Mouse (Mus musculus) spleen, adult 2 months (tissue): Measurements from ENCODE around the gene Cdhr3. TPM values are rescaled to one million over a fixed set of nuclear protein-coding genes. Genes with fewer than 3 reads are reported as not detected.

Experiments used
- DNase-seq, 2 experiments: peaks; one replicate each; pipeline versions ENCODE4 v3.0.0 to v3.0.0-alpha.2; 2012 to 2021; ENCODE audit warnings: low spot score in 2 of 2, low read depth in 1 of 2
- H3K27ac ChIP-seq: fragments of 200-500 bp; 2 replicates; pipeline ENCODE4 v1.5.1; 2012; ENCODE audit warnings: low read length, inconsistent platforms; ENCODE audit not compliant: insufficient read depth
- H3K27me3 ChIP-seq: fragments of 200-500 bp; 2 replicates; pipeline ENCODE4 v1.6.1; 2012; ENCODE audit warnings: mild to moderate bottlenecking, moderate library complexity, low read length, inconsistent platforms; ENCODE audit not compliant: control insufficient read depth, insufficient read depth
- H3K36me3 ChIP-seq: fragments of 200-500 bp; 2 replicates; pipeline ENCODE4 v1.6.1; 2012; ENCODE audit warnings: mild to moderate bottlenecking, low read length, inconsistent platforms; ENCODE audit not compliant: control insufficient read depth, insufficient read depth
- H3K4me1 ChIP-seq: fragments of 200-500 bp; 2 replicates; pipeline ENCODE4 v1.6.1; 2011; ENCODE audit warnings: inconsistent platforms; ENCODE audit not compliant: control insufficient read depth, insufficient read depth, insufficient read length
- H3K4me3 ChIP-seq: fragments of 200-500 bp; 2 replicates; pipeline ENCODE4 v1.5.1; 2011; ENCODE audit warnings: mild to moderate bottlenecking, inconsistent platforms; ENCODE audit not compliant: insufficient read depth, insufficient read length; ENCODE audit errors: extremely low read depth
- CTCF ChIP-seq: fragments of 200-500 bp; IDR thresholded peaks from 2 replicates; pipeline ENCODE4 v1.5.1; 2011; ENCODE audit warnings: mild to moderate bottlenecking, inconsistent platforms; ENCODE audit not compliant: insufficient read depth, insufficient read length, insufficient replicate concordance; ENCODE audit errors: extremely low read depth
- POLR2A ChIP-seq: fragments of 200-500 bp; IDR thresholded peaks from 2 replicates; pipeline ENCODE4 v1.6.1; 2011; ENCODE audit warnings: low read depth, low read length, inconsistent platforms
- WGBS: fragments of 180-500 bp; shearing (Covaris S2); methylation state at CpG from one replicate; pipeline ENCODE4 v1.1.7; 2018; 5-methylcytosine and 5-hydroxymethylcytosine counted together
- polyA plus RNA-seq: library from polyadenylated mRNA; depleted of rRNA; stranded (reverse); fragments of >200 nt; gene quantifications from 2 replicates; pipeline ENCODE4 v1.2.3, GENCODE M21; 2012

The Cdhr3 gene
- polyA plus RNA-seq, 1 experiment: 0.28 TPM

DNA sequence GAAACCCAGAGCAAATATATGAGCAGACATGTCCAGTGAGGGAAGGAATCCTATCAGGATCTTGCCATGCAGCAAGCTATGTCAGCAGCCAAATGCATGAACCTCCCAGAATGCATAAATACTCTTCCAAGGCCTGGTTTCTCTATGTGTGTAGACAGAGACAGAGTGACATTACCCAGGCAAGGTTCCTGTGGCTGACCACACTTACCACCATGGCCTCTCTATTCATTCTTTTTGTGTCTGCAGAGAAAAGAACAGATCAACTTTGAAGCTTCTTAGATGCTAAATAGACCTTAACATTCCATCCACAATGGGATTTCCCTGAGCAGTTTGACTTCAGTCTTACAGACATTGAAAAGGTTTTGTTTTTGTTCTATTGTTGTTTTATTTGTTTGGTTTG is 54.0 kb downstream of the Cdhr3 start:
- H3K27ac ChIP-seq: no peak overlapping the region
- TF ChIP-seq POLR2A (no peak), CTCF (no peak)
- H3K36me3 ChIP-seq: no peaks in the 10 kb centered on the region
- H3K27me3 ChIP-seq: no peaks in the 10 kb centered on the region
- H3K4me3 ChIP-seq: no peak overlapping the region
- H3K4me1 ChIP-seq: peaks cover 4% of the 10 kb centered on the region; the same call in 1 of the 2 replicates
- DNase-seq: no peak

DNA sequence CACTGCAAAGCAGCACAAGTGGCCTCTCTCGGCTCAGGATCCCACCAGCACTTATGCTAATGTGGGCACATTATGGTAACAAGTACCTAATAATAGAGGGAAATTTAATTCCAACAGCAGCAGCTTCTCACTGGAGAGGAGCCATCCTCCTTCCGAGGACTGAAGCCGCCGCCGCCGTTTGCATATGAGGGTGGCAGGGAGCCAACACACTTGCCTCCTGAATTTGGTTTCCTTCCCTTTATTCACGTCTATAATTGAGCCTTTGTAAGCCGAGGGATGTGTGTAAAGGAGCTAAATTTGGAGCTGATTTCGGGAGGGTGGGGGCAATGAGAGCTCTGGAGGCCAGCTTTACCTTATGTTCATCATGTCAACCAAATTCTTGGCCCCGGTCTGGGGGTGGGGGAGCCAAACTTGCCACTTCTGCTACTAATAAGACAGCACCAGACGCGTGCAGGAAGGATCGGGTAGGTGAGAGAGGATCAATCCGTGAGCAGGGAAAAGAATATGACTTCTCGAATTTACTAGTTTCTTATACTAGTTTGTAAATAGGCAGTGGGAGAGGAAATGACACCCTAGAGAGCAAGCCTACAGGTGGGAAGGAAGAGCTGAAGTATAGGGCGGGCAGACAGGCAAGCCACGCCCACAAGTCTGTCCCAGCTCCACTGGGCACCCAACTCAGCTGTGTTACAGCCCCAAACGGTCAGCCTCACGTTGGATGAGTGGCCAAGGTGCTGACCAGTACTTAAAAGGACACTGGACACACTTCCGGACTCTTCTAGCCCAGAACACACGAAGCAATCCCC is 56.8 kb downstream of the Cdhr3 start:
- DNase-seq: no peak
- Histone ChIP-seq H3K4me1 (peaks cover 4% of the 10 kb centered on the region; the same call in 1 of the 2 replicates), H3K27ac (no peak overlapping the region), H3K36me3 (no peaks in the 10 kb centered on the region), H3K27me3 (no peaks in the 10 kb centered on the region), H3K4me3 (no peak overlapping the region; the same call in 1 of the 2 replicates)
- WGBS: 14% methylated on average over 21 of the region's 21 CpGs
- TF ChIP-seq CTCF (no peak), POLR2A (no peak)

DNA sequence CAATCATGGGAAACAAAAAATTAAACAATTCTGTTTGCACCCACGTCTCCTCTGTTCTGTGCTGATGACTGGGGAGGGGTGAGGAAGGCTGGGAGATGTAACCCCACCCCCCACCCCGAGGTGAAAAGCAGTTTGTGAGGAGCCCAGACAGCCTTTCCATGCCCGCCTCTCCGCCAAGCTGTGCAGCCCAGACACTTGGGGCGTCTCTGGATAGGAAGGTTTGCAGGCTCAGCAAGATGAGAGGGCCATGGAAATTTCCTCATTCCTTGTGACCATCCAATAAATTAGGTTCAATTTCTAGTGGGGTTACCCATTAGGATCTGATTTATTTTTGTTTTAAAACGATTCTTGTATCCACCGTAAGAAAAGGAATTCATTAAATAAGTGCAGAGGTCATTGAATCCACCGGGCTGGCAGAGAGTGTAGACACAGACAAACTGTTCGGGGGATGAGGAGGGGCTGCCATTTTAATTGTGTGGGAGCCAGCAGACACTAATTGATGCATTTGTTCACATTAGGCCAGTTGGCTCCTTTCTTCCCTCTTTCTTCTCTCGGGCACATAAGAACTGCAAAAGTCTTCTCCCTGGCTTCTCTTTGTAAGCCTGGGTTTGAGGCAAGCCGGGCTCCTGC is 57.5 kb downstream of the Cdhr3 start:
- Histone ChIP-seq H3K36me3 (no peaks in the 10 kb centered on the region), H3K4me1 (peaks cover 4% of the 10 kb centered on the region; the same call in 1 of the 2 replicates), H3K27ac (no peak overlapping the region), H3K4me3 (no peak overlapping the region), H3K27me3 (no peaks in the 10 kb centered on the region)
- no peak for DNase-seq
- TF ChIP-seq CTCF (no peak), POLR2A (no peak)
- 50% methylated on average over 11 of the region's 11 CpGs for WGBS

DNA sequence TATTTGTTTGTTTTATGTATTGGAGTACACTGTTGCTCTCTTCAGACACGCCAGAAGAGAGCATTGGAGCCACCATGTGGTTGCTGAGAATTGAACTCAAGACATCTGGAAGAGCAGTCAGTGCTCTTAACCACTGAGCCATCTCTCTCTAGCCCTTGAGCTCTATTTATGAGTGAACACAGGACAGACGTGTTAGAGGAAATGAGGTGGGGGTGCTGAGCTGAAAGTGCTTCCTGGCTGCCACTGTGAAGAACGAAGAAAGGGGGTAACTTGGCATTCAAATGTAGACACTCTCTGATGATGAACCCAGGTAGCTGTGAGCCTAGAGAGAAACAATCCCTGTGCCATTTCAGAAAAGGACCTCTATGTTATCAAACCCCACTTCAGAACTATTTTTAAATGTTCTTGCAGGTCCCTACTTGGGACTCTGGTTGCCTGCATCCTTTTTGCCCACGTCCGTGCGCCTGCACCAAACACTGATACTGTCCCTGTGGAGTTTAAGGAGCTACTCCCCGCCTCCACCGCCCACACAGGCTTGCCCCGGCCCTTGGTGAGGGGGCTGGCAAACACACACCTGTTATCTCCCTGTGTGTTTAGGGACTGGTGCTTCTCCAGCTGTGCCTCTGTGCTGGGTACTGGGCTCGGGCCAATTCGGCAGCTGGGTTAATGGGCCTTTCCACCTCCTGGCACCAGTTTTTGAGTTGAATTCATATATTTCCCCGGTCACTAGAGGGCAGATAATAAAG is 58.2 kb downstream of the Cdhr3 start:
- Histone ChIP-seq H3K27me3 (no peaks in the 10 kb centered on the region), H3K4me1 (peaks cover 4% of the 10 kb centered on the region; the same call in 1 of the 2 replicates), H3K27ac (no peak overlapping the region), H3K36me3 (no peaks in the 10 kb centered on the region), H3K4me3 (no peak overlapping the region)
- TF ChIP-seq CTCF (no peak), POLR2A (no peak)
- WGBS: 33% methylated on average over 12 of the region's 12 CpGs
- DNase-seq: no peak

DNA sequence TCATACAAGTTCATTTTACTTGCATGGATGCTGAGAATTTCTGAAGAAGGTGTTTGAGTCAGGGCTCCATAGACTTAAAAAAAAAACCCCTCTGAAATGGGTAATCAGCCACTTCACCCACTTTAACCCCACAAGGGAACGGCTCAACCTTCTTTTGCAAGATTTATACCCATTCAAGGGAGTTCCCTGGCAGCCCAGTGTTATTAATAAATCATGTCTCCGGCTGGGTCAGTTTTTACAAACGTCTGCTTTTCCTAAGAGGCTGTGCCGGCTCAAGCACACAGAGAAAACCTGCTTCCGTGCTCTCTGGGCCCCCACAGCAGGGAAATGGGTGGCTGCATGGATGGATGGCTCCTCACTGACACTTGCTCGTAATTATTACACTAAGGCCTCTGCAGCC is 59.5 kb downstream of the Cdhr3 start:
- 67% methylated on average over 6 of the region's 6 CpGs for WGBS
- H3K4me1 ChIP-seq: peaks cover 4% of the 10 kb centered on the region; the same call in 1 of the 2 replicates
- TF ChIP-seq CTCF (no peak), POLR2A (no peak)
- H3K27me3 ChIP-seq: no peaks in the 10 kb centered on the region
- H3K36me3 ChIP-seq: no peaks in the 10 kb centered on the region
- no peak overlapping the region for H3K27ac ChIP-seq
- H3K4me3 ChIP-seq: no peak overlapping the region
- DNase-seq: no peak

DNA sequence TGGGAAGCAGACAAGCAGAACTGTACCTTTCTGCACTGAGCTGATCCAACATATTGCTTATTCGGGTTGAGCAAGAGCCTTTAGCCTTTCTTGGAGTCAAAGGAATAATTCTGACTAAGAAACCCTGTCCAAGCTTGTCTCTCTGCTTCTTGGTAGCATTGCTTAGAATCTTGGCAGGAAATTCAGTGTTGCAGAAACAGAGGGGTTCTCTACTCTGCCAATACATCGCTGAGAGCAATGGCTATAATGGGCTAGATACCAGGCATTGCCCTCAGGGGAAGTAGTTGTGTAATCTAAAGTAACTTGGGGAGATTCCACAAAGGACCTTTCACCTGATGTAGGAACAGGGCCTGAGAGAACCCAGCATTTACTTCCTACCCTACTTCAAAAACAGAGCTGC is 62.1 kb downstream of the Cdhr3 start:
- Histone ChIP-seq H3K4me3 (no peak overlapping the region), H3K27me3 (no peaks in the 10 kb centered on the region), H3K36me3 (no peaks in the 10 kb centered on the region), H3K27ac (no peak overlapping the region), H3K4me1 (peaks cover 4% of the 10 kb centered on the region; the same call in 1 of the 2 replicates)
- TF ChIP-seq POLR2A: no peak
- no peak for TF ChIP-seq CTCF
- no peak for DNase-seq
- WGBS: 68% methylated on average over 2 of the region's 2 CpGs
